Mouse (Mus musculus) monocyte, adult 2 months (primary cell): ENCODE measurements around the gene Gm14147.
"Not testable (repeated sequence)": the region's sequence is repeated elsewhere in the genome, so short reads cannot be mapped to it uniquely, and the experiment has no call there.

ENCODE experiments used
- DNase-seq, 2 experiments: peaks; one replicate each; pipeline ENCODE4 v3.0.0; 2022; ENCODE audit warnings: low spot score in 2 of 2, low read depth in 1 of 2

Gene Gm14147

DNA sequence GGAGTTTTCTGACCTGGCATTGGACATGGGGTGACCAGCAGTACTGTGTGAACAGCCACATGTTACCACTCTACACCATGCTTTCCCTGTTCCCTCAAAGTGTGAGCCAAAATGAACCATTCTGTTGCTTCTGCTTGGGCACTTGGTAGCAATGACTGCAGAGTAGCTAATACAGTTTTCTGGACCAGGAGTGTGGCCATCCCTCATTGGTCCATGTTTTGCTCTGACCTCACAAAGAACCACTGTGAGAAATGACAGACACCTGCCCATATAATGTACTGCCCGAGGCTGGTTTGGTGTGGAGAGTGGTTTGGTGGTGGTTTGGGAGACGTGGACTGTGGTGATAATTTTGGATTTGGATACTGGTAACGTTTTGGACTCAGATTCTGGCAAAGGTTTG is at the start of gene Gm14147:
Gene Gm14147, plus strand, starts transcription at position 301 of the 400 bp plus-strand sequence.
- DNase-seq: not testable (repeated sequence)

- DNase-seq: no peak
Measured at GRCm38 (mm10) chr2:151056637-151057036, 41.4 kb upstream of the Gm14147 start.

GRCm38 (mm10) chr2:151092250-151092649 is 5.8 kb upstream of the Gm14147 start, which contains the start of gene Gm14151:
TSS of gene Gm14151 (minus strand) at chr2:151092350.
- not testable (repeated sequence) for DNase-seq
